Mouse (Mus musculus) CH12.LX (cell line): ENCODE results near the gene Sdc4. TPM values are rescaled to one million over a fixed set of nuclear protein-coding genes. Genes with fewer than 3 reads are reported as not detected.

ENCODE experiments used
- DNase-seq: peaks from one replicate; pipeline ENCODE4 v3.0.0-alpha.2; 2013; ENCODE audit errors: extremely low read depth
- H3K27ac ChIP-seq: 2 replicates; pipeline ENCODE4 v1.5.1; 2012; ENCODE audit warnings: low read depth, mild to moderate bottlenecking, control low read depth, moderate library complexity; ENCODE audit not compliant: insufficient read depth
- H3K27me3 ChIP-seq: replicated peaks from 2 replicates; pipeline ENCODE3; 2012; ENCODE audit warnings: inconsistent platforms
- H3K36me3 ChIP-seq, 2 experiments: replicated peaks in 1 of 2; 2 replicates each; pipeline versions ENCODE3 to v1.6.1; 2012; ENCODE audit warnings: inconsistent platforms in 1 of 2, low read length in 1 of 2, mild to moderate bottlenecking in 1 of 2, mixed read lengths in 1 of 2, moderate library complexity in 1 of 2; ENCODE audit not compliant: control insufficient read depth in 1 of 2, insufficient read depth in 1 of 2
- H3K4me1 ChIP-seq, 2 experiments: 2 replicates each; pipeline ENCODE4 v1.6.1; 2012; ENCODE audit warnings: inconsistent platforms in 1 of 2, moderate library complexity in 1 of 2; ENCODE audit not compliant: insufficient read depth in 2 of 2, control insufficient read depth in 1 of 2
- H3K4me2 ChIP-seq: 2 replicates; pipeline ENCODE4 v1.6.1; 2012; ENCODE audit warnings: low read depth, mild to moderate bottlenecking, control low read depth; ENCODE audit not compliant: poor library complexity, insufficient read depth, severe bottlenecking
- H3K4me3 ChIP-seq, 3 experiments: fragments of 150-350 bp in 1 of 3; sonication (generic) in 1 of 3; replicated peaks in 1 of 3; 2 replicates each; pipeline versions ENCODE3 to v1.5.1; 2011 to 2012; ENCODE audit warnings: low read depth in 2 of 3, low read length in 2 of 3, mild to moderate bottlenecking in 2 of 3, moderate library complexity in 2 of 3, control low read depth in 1 of 3, improper control_type of control experiment in 1 of 3, inconsistent platforms in 1 of 3, mixed read lengths in 1 of 3; ENCODE audit not compliant: poor library complexity in 1 of 3
- H3K79me2 ChIP-seq: replicated peaks from 2 replicates; pipeline ENCODE4 v1.6.1; 2012; ENCODE audit warnings: mild to moderate bottlenecking, moderate library complexity; ENCODE audit not compliant: control insufficient read depth, poor library complexity, insufficient read depth, severe bottlenecking; ENCODE audit errors: extremely low read depth
- H3K9ac ChIP-seq: 2 replicates; pipeline ENCODE4 v1.6.1; 2012; ENCODE audit warnings: low read depth, mild to moderate bottlenecking, control low read depth, moderate library complexity; ENCODE audit not compliant: insufficient read depth
- H3K9me3 ChIP-seq: replicated peaks from 2 replicates; pipeline ENCODE3; 2012; ENCODE audit warnings: low read length, inconsistent platforms, mixed read lengths
- CHD1 ChIP-seq: IDR thresholded peaks from 2 replicates; pipeline ENCODE4 v1.6.1; 2012; ENCODE audit warnings: low read depth, low read length, improper control_type of control experiment, inconsistent platforms
- CTCF ChIP-seq, 2 experiments: IDR thresholded peaks in 1 of 2; conservative IDR thresholded peaks in 1 of 2; 2 replicates each; pipeline ENCODE4 v1.5.1; 2011 to 2012; ENCODE audit warnings: low read depth in 2 of 2, low read length in 2 of 2, improper control_type of control experiment in 1 of 2, inconsistent platforms in 1 of 2, mild to moderate bottlenecking in 1 of 2, moderate library complexity in 1 of 2
- ELF1 ChIP-seq: IDR thresholded peaks from 2 replicates; pipeline ENCODE4 v1.6.1; 2014; ENCODE audit warnings: low read depth, mild to moderate bottlenecking, inconsistent platforms, low read length, improper control_type of control experiment
- IRF4 ChIP-seq: IDR thresholded peaks from 2 replicates; pipeline ENCODE4 v1.6.1; 2014; ENCODE audit warnings: low read depth, mild to moderate bottlenecking, inconsistent platforms, low read length, improper control_type of control experiment
- MAZ ChIP-seq: IDR thresholded peaks from 2 replicates; pipeline ENCODE4 v1.6.1; 2012; ENCODE audit warnings: low read depth, mild to moderate bottlenecking, inconsistent platforms, low read length, improper control_type of control experiment, moderate library complexity
- MEF2A ChIP-seq: IDR thresholded peaks from 2 replicates; pipeline ENCODE4 v1.6.1; 2014; ENCODE audit warnings: low read depth, mild to moderate bottlenecking, inconsistent platforms, low read length, improper control_type of control experiment, borderline replicate concordance
- MXI1 ChIP-seq: IDR thresholded peaks from 2 replicates; pipeline ENCODE4 v1.6.1; 2011; ENCODE audit warnings: mild to moderate bottlenecking, low read depth, low read length, improper control_type of control experiment
- NELFE ChIP-seq: IDR thresholded peaks from 2 replicates; pipeline ENCODE4 v1.6.1; 2011; ENCODE audit warnings: low read depth, low read length, improper control_type of control experiment
- POLR2AphosphoS2 ChIP-seq: IDR thresholded peaks from 2 replicates; pipeline ENCODE4 v1.6.1; 2011; ENCODE audit warnings: low read depth, low read length, improper control_type of control experiment
- RAD21 ChIP-seq: IDR thresholded peaks from 2 replicates; pipeline ENCODE4 v1.6.1; 2011; ENCODE audit warnings: low read depth, mild to moderate bottlenecking, low read length, improper control_type of control experiment, moderate library complexity
- SIN3A ChIP-seq: IDR thresholded peaks from 2 replicates; pipeline ENCODE4 v1.6.1; 2012; ENCODE audit warnings: low read length, improper control_type of control experiment, inconsistent platforms
- SMC3 ChIP-seq: IDR thresholded peaks from 2 replicates; pipeline ENCODE4 v1.6.1; 2011; ENCODE audit warnings: low read depth, low read length, improper control_type of control experiment
- TCF12 ChIP-seq: IDR thresholded peaks from 2 replicates; pipeline ENCODE4 v1.6.1; 2014; ENCODE audit warnings: low read depth, mild to moderate bottlenecking, inconsistent platforms, low read length, improper control_type of control experiment
- UBTF ChIP-seq: IDR thresholded peaks from 2 replicates; pipeline ENCODE4 v1.6.1; 2012; ENCODE audit warnings: low read depth, mild to moderate bottlenecking, inconsistent platforms, low read length, improper control_type of control experiment, moderate library complexity
- ZNF384 ChIP-seq: IDR thresholded peaks from 2 replicates; pipeline ENCODE4 v1.6.1; 2012; ENCODE audit warnings: low read depth, low read length, improper control_type of control experiment, inconsistent platforms
- dilution Hi-C: fragments of 300-500 bp; cut with MboI; formaldehyde crosslinking; loops from 2 replicates; pipeline ENCODE4 v1.14.3; 2020; ENCODE audit warnings: low sequenced_read_pairs; ENCODE audit not compliant: extremely low pct_unique_long_range_greater_than_20kb, extremely low pct_ligation_motif_present
- in situ Hi-C: fragments of 300-500 bp; cut with MboI; formaldehyde crosslinking; loops from 3 replicates; pipeline ENCODE4 v1.14.3; 2019; ENCODE audit warnings: low sequenced_read_pairs, low pct_ligation_motif_present, low pct_unique_long_range_greater_than_20kb, mixed read lengths
- polyA plus RNA-seq: library from polyadenylated mRNA; unstranded; fragments of >175 nt; gene quantifications from 2 replicates; pipeline ENCODE4 v1.2.1, GENCODE M21; 2012; ENCODE audit warnings: low read depth; ENCODE audit not compliant: insufficient read length
- total RNA-seq, 2 experiments: library from RNA; depleted of rRNA; stranded (reverse); fragments of 300-350 nt in 1 of 2; fragments of >200 nt in 1 of 2; gene quantifications; 2 replicates each; pipeline ENCODE4 v1.2.3; 2012 to 2014

Sdc4 gene
- total and polyA plus RNA-seq, 3 experiments = 46.6 to 69.9 (median 59.8) TPM

- no peak within 1 kb of the TSS for H3K27ac ChIP-seq
- DNase-seq = peak; percentile 71
- peaks cover 69% of the 10 kb centered on the region for H3K27me3 ChIP-seq
- H3K4me2 ChIP-seq = peak within 1 kb of the TSS; percentile 25; the same call in 1 of the 2 replicates
- no peak within 1 kb of the TSS for H3K9ac ChIP-seq
- no peaks in the 10 kb centered on the region for H3K79me2 ChIP-seq
- dilution Hi-C loops = no loop called here
- H3K4me3 ChIP-seq = no peak within 1 kb of the TSS
- peaks cover 5 to 7% of the 10 kb centered on the region in 2 experiments; a peak in 3 of 4 replicates for H3K4me1 ChIP-seq
- in situ Hi-C loops = loop anchor here (25.0 kb wide), 1 partner anchor 334 kb away; the partner anchor contains the start of genes Dnttip1 and Wfdc3
- peaks cover 23% of the 10 kb centered on the region for H3K9me3 ChIP-seq
- H3K36me3 ChIP-seq = no peaks in the 10 kb centered on the region
- TF ChIP-seq MAZ (no peak), NELFE (peak; percentile 59; the same call in 1 of the 2 replicates), SMC3 (peak; percentile 90), RAD21 (peak; percentile 40), UBTF (peak; percentile 66; the same call in 1 of the 2 replicates), MEF2A (peak; percentile 33; the same call in 1 of the 2 replicates), CTCF (conservative IDR thresholded peaks at IDR 0.05 in 1 of 2, IDR thresholded peaks at IDR 0.05 in 1 of 2; ENCODE audit: low read depth in 2 of 2, low read length in 2 of 2) (peak; percentile 52 to 99; a peak in 3 of 4 replicates), ZNF384 (no peak), TCF12 (peak; percentile 43; the same call in 1 of the 2 replicates)
These were observed 40.8 kb downstream of the Sdc4 start, which contains the start of gene Rbpjl for GRCm38 (mm10) chr2:164402906-164403305. Rbpjl (plus strand) TSS chr2:164403141.

- Histone ChIP-seq H3K27me3 (peaks cover 61% of the 10 kb centered on the region), H3K79me2 (no peaks in the 10 kb centered on the region), H3K4me1 (no peaks in the 10 kb centered on the region)
- TF ChIP-seq SIN3A (no peak), ELF1 (no peak), IRF4 (no peak), CHD1 (no peak), MXI1 (no peak), POLR2AphosphoS2 (no peak)
- TF ChIP-seq, all 38 proteins: peak for 0
- dilution Hi-C loops = no loop called here
- Histone ChIP-seq H3K9ac (no peak overlapping the region), H3K9me3 (peaks cover 33% of the 10 kb centered on the region), H3K4me3 (no peak overlapping the region), H3K27ac (no peak overlapping the region), H3K36me3 (no peaks in the 10 kb centered on the region), H3K4me2 (no peak overlapping the region)
- in situ Hi-C loops = no loop called here
- no peak for DNase-seq
These were observed 46.8 kb downstream of the Sdc4 start for GRCm38 (mm10) chr2:164396911-164397310.
